Mouse (Mus musculus): ENCODE results near the gene Timm10b.

GRCm38 (mm10) chr7:105628633-105629032, 11.2 kb upstream of the Timm10b start:
- no peak for TF ChIP-seq POLR2A (IDR thresholded peaks at IDR 0.05; ENCODE audit: low read depth, low read length)
- TF ChIP-seq CTCF (IDR thresholded peaks at IDR 0.05; ENCODE audit: borderline replicate concordance, insufficient read depth, low read length) = no peak

Data from embryonic fibroblast, embryonic 13.5 days (primary cell).